Mouse (Mus musculus) c-Kit-positive CD71-negative TER-119-negative erythroid progenitor cells, embryonic 14.5 days (primary cell): Measurements from ENCODE around the gene 1700020D05Rik.

Source experiments
- DNase-seq: peaks from one replicate; pipeline ENCODE4 v3.0.0-alpha.2; 2013; ENCODE audit warnings: low read depth

The 1700020D05Rik gene

DNA sequence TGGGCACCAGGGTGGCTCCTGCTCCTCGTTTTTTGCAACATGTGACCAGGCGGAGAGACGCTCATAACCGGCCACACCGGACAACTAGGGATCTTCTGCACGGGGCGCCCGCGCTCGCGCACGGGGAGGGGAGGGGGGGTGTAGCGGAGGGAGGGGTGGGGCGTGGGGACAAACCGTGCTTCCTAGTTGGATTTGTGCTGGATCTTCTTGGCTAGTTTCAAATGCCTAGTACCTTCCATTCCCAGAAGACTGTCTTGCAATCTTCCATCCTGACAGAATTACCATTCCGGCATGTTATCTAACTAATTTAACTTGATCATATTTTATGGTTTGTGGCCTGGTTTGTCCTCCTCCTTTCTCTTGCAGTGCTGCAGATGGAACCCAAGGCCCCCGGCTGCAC lies at the start of gene 1700020D05Rik:
Gene 1700020D05Rik (minus strand): TSS at position 101 of the 400 bp plus-strand sequence.
- no peak for DNase-seq

DNA sequence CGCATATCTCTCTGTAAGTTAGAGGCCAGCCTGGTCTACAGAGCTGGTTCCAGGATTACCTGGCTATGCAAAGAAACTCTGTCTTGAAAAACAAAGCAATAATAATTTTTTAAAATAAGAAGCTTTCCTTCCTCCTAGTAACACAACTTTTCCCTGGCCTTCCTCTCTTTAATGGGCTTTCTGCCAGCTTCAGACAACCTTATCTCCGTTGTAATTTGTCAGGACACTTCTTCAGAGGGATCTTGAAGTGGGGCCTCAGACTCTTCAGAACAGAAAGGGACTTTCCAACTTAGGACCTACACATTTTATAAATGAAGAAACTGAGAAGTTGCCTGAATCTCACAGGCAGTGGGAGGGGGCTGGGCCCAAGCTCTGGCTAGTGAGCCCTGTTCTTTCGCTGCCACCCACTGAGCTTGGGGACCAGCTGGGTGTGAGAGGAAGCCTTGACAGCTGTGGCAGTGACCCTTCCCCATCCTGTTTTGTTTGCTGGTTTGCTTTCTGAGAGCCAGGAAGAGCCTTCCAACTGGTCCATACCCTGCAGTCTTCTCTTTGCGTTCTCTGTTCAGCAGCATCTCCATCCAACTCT lies 44.0 kb upstream of the 1700020D05Rik start:
- no peak for DNase-seq

DNA sequence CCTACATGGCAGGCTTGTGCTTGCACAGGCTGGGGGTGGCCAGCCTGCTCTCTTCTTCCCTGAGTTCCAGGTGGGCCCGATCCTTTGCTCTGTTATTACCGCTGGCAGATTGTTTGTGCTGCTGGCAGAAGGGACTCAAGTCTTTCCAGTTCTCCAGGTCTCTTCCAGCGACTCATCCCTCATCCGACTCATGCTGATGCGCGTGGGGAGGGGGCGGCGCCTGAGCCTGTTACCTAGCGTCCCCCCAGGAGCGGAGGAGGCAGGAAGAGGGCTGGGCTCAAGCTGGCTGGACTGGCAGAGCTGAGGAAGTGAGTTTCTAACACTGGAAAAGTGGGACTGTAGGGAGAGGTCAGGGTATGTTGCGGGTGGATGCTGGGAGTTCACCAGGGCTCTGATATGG lies 40.4 kb upstream of the 1700020D05Rik start:
- no peak for DNase-seq

DNA sequence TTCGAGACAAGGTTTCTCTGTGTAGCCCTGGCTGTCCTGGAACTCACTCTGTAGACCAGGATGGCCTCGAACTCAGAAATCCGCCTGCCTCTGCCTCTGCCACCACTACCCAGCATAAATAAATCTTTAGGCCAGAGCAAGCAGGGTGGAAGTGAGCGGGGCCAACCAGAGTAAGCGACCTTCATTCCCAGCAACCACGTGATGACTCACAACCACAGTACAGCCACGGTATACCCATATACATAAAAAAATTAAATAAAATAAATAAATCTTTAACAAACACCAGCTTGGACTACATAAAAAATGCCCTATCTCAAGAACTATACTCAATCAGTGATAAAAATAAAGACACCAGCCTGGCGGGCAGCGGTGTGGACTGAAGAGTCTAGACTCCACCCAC lies 39.8 kb upstream of the 1700020D05Rik start:
- no peak for DNase-seq

DNA sequence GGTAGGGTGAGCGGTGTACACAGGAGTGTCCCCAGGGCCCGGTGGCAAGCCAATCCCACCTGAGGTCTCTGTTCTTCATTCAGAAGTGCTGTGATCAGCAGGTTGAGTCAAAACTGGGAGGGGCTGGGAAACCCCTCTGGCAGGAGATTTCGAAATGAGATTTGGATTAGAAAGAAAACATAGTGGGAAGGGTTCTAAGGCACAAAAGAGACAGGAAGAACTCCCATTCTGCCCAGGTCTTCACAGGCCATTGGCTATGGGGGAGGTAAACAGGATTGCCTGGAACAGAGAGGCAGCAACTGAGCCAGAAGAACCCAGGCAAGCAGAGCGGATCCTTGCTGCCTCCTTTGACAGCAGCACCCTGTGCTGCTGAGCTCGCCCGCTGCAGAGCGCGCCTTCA lies 35.2 kb upstream of the 1700020D05Rik start:
- DNase-seq = no peak

DNA sequence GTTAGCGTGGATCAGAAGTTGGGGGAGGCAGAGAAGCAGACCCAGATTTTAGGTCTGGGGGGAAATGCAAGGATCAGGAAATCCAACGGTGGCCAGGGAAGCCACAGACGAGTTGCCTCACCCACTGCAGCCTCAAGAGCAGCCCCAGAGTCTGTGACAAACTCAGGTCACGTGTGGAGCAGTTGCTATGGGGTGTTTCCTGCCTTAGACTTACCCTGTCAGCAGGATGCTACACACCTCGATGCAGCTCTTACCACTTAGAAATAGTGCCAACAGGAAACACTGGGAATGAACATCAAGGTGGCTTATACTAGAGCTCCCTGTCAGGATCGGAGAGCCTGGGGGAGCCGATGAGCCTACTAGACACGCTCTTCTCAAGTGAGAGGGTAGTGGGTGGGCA lies 28.9 kb upstream of the 1700020D05Rik start:
- DNase-seq = no peak

DNA sequence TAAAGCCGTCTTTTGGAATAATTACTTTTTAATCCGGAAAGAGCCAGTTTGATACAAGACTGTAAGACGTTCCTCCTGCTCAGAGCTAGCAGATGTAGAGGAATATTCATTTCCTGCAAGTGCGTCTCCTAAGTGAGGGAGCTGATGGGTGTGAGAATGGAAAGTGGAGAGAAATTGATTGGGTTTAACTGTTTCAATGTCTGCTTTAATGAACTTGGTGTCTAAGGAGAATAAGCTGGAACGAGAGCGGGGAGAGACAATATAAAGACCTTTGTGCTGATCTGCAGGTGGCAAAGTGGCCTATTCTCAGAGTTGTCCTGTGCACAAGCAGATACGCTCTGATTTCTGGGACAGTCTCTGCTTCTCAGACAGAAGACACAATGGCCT lies 26.5 kb upstream of the 1700020D05Rik start:
- no peak for DNase-seq

DNA sequence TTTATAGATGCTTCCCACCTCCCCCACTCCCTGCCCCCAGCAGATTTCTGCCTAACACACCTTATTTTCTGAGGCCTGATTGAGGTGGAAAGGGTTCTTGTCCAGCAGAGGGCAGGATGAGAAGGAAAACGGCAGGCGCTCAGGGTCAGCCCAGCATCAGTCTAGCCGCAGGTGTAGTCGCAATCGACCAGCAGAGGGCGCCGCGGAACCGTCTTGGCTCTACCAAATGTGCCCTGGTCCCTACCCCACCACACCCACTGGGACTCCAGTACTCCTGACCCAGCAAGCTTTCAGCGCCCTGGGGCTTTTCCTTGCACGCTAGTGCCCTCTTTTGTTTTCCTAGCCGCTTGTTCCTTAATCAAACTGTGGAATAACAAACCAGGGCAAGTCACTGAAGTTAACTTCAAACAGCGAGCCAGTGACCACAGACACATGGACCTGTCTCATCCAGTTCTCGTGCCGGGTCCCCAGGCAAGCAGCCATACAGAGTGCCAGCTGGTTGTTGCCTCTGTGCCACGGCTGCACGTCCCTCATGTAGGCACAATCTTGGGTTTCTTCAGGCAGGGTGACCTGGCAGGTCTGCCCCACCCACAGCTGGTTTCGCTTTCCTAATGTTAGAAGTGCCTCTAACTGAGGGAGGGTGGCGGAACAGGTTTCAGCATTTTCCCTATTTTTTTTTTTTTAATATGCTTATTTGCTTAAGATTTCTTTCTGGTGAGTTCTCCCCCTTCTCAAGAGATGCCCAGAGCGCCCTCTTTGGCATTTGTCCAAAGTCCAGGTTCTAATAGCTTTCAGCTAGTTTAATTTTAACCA lies 25.9 kb upstream of the 1700020D05Rik start:
- peak; percentile 94 for DNase-seq

DNA sequence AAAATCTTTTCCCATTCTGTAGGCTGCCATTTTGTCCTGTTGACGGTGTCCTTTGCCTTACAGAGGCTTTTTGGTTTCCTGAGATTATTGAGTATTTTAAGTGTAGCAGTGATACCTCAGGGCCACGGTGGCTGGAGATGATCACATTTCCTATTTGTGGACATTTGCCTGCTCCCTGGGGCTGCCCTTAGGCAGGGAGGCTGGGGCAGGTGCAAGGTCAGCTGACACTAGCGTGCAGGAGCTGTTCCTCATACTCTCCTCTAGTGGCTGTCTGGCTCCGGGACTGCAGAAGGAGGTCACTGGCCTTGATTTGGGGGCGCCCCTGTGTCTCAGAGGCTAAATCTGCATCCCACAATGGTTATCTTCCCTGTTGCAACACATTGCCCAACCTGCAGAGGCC lies 21.6 kb upstream of the 1700020D05Rik start:
- DNase-seq = no peak

DNA sequence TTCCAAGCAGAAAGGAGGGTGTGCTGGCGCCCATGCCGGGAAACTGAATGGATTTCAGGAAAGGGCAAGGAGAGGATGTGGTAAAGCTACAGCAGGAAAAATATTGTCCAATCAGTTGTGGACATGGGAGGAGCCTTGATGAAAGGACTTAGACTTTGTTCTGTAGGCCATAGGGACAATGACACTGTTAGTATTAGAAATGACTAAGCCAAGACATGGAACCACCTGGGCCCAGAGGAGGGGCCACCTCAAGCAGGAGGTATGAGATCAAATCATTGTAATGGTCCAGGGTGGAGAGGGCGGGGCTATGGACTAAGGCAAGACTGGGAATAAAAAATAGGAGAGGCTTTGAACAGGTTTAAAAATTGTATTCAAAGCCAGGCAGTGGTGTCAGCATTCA lies 15.1 kb upstream of the 1700020D05Rik start:
- DNase-seq = no peak

DNA sequence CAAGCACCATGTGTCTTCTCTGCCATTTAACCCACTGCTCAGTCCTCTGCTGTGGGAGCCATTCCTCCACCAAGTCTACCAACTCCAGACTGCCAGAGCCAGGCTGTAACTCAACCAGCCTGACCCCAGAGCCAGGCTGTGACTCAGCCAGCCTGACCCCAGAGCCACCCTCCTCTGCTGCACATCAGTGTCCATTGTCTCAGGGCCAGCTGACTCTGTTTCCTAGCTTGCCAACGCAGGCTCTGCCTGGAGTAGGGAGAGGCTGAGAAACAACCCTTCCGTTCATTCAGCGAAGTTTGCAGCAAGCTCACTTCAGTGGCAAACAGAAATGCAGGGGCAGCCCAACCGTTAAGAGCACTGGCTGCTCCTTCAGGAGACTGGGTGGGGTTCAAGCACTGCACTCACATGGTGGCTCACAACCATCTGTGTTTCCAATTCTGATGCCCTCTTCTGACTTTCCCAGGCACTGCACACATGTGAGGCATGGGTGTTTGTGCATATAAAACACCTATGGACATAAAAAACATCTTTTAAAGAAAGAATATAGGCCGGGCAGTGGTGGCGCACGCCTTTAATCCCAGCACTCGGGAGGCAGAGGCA lies 13.4 kb upstream of the 1700020D05Rik start:
- no peak for DNase-seq

DNA sequence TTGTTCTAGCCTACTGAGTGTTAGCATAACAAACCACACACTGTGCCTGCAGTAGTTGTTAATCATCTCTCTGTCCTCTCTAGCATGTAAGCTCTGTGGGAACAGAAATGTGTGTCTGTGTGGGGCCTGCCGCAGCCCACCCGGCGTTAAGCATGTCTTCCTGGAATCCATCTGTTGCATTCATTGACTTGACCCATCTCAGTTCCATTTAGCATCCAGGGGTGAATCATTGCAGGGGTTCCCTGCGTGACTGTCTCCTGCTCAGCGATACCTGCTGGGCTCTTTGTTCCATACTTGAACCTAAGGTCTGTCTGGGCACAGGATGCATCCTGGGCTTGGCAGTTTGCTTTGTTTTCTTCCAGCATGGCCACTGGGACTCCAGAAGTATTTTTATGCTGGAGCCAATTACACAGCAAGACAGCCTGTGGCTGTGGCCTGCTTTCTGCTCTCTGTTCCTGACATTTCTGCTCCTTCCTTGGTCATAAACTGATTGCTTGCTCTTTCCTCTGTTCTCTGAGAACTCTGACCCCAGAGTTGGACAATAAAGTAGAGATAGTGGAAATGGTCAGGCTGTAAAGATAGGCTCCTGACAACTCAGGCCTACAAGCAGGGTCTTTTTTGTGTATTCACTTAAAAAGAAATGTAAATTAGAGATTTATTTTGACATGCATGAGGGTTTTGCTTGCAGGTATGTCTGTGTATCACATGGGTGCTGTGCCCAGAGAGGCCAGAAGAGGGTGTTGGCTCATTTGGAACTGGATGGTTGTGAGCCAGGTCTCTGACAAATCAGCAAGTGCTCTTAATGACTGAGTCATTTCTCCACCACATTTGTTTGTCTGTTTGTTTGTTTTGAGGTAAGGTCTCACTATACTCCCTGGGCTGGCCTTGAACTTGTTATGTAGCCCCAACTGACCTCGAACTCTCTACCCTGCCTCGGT lies 12.5 kb upstream of the 1700020D05Rik start:
- DNase-seq = no peak

DNA sequence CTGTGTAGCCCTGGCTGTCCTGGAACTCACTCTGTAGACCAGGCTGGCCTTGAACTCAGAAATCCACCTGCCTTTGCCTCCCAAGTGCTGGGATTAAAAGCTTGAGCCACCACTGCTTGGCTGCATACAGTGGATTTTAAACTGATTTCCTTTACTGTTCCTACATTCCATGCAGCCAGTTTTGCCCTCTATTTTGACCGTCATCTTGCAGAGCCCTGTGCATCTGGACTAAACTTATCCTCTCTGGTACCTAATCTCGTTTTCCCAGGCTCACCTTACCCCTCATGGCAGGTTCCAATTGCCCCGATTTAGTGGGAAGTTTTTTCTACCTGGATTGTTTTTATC lies 9.4 kb upstream of the 1700020D05Rik start:
- DNase-seq = no peak

DNA sequence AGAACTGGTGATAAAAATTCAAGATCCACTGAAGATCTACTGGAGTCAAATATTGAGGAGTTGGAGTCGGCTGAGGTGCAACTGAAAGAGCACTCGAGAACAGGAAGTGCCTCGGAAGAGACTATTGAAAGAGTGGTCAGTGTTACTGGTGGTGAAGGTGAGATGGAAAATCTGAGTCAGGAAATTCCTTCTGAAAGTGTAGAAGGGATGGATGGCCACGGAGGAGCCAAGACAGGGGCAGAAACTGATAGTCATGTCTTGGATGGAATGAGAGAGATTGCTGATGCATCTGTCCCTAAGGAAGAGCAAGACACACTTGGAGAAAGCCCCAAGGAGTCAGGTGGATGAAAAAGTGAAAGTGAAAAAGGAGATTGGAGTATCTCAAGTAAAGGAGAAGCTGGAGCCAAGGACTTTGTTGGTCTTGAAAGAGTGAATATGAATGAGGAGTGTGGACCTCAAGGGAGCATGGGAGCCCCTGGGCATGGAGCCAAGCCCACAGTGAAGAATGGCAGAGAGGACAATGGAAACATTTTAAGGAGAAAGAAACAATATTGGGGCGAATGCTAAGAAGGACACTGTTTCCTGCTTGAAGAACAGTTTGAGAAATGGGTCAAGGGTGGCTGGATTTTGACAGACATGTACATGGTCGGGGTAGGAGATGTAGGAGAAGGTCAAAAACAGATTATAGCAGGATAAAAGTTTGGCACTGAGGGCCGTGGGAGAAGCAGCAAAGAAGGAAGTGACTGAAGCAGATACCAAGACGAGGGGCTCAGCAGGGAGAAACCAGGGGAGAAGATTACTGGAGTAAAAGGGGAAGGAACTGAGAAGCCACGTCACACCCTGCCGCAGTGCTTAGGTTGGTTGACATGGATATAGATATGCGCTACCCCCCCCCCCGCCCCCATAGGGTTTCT lies 8.8 kb upstream of the 1700020D05Rik start:
- DNase-seq = no peak

DNA sequence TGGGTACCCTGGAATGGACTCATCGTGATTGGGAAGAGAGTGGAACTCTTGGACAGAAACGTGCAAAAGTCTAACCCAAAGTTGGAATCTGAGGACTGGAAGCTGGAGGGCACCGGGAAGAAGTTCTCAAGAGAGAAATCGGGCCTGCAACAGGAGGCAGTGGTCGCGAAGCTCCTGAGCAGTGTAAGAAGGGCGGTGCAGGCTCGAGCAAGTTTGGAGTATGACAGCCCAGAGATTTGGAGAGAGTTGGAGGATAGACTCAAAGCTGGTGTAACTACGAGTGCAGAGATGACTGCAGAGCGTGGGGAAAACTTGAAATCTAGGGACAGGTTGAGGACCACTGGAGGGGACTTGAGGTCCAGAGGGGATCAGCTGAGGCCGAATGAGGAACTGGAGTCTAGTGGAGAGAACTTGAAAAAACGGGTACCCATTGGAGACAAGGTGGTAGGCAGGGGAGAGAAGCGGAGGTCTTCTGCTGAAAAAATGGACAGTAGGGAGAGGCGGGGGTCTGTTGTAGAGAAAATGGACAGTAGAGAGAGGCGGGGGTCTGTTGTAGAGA lies 7.6 kb upstream of the 1700020D05Rik start:
- no peak for DNase-seq

DNA sequence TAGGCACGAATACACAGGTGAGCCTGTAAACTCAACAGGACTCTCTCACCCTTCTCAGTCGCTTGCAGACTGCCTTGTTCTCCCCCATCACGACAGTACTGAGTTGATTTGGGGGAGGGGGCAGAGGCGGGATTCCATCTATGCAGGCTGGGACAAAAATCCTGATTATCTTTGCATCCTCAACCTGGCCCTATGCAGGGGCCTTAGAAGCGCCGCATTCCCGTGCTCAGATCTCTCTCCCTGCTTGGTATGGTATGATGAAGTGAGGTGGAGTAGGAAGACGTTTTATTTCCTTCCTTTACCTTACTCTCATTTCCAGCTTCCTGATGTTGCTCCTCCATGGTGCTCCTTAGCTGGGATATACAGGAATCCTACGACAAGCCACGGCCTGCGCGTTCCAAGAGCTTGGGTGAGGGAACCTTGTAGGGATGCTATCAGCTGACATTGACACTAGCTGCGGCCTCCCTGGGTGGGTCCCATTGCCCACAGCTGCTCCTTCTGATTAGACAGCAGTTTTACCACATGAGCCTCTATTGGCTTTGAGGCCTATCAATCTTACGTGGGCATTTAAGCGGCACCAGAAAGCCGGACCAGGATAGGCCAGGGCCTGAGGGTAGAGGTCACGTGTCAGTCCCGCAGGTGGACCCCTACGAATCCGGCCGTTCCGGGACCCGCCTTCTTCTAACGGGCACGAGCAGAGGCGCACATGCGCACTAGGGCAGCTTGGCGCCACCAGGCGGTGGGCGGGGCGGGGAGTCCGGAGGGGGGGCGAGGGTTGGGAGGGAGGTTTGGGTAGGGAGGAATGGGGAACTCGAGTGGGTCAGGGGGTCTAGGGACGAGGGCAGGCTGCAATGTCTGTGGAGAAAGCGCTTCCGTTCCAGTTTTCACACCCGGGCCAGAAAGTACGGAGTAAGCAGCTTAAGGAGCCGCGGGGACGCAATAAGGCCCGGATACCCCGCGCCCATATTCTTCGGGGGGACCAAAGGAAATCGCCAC lies 6.7 kb upstream of the 1700020D05Rik start, which contains the start of gene Snx32:
Gene Snx32 (minus strand): TSS at position 508 of the 996 bp plus-strand sequence.
- peak; percentile 94 for DNase-seq

DNA sequence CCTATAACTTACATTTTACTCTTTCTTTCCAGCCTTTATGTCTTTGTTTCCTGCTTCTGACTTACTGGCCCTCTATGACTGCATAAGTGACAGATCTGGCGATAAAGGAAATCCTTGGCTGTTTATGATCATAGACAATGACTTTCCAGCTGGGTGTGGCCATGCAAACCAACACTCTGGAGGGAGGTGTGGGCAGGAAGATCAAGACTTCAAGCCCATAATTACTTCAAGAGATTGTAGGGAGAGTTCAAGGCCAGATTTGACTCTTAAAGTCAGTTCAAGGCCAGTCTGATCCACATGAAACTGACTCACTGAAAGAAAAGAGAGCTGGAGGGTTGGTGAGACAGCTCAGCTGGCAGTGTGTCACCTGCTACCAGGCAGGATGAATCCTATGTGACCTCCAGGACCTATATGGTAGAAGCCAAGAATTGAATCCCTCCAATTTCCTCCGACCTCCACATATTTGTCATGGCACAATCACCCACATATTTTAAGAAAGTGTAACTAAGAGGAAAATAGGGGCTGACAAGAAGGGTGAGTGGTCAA lies 3.2 kb downstream of the 1700020D05Rik start:
- DNase-seq = no peak

DNA sequence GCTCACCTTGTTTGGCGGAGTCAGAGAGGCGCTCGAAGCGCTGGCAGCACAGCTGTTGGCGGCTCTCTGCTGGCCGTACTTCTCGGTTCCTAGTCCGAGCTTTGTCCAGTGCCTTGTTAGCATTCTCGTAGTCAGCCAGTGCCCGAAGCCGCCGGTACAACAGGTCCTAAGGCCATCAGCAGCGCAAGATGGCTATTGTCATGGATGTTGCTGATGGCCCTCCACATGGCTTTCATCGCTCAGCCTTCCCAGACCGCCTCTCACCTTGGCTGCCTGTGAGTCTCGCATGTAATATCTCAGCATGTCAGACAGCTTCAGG lies 7.6 kb downstream of the 1700020D05Rik start:
- no peak for DNase-seq

DNA sequence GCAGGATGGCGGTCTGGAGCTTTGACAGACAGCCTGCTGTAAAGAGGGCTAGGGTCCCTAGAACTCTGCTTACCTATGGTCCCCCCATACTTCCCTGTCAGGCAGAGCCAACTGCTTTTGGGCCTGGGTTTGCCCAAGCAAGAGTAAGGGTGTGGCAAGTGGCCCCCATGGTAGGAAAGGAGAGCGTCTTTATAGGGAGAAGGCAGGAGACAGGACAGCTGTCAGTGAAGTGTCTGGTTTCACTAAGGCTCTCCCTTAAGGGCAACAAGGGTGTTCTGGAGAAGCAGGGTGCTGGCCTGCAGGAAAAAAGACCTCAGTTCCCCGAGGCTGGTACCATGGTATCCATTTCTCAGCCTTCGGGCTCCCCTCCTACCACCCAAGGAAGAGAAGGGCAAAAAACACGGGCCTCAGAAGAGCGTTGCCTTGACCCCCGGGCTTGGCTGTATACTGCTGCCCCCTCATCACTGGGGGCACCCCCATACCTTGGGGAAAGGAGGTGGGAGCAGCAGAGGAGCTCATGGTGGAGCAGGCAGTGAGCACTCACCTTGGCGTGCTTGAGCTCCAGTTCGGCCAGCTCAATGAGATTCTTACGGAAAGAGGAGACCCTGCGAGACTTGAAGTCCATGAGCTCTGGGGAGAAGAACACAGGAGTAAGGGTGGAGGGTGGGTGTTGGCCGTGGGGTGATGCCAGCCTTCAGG lies 8.1 kb downstream of the 1700020D05Rik start:
- no peak for DNase-seq
